Mouse (Mus musculus) yolk sac, embryonic 10.5 days (tissue): ENCODE data around the gene Foxp1.

ENCODE experiments used
- DNase-seq: peaks from one replicate; pipeline ENCODE4 v3.0.0-alpha.2; 2017; ENCODE audit warnings: low spot score

The Foxp1 gene

GRCm38 (mm10) chr6:99020570-99021444 is 501.7 kb downstream of the Foxp1 start:
- no peak for DNase-seq

GRCm38 (mm10) chr6:99019716-99020115 is 502.8 kb downstream of the Foxp1 start:
- DNase-seq, result no peak

GRCm38 (mm10) chr6:99019266-99019665 is 503.3 kb downstream of the Foxp1 start:
- no peak for DNase-seq

GRCm38 (mm10) chr6:99013866-99014502 is 508.5 kb downstream of the Foxp1 start:
- no peak for DNase-seq

GRCm38 (mm10) chr6:99013119-99013865 is 509.2 kb downstream of the Foxp1 start:
- DNase-seq, result no peak

- no peak for DNase-seq
These were observed 510.5 kb downstream of the Foxp1 start for GRCm38 (mm10) chr6:99011895-99012584.

- DNase-seq, result no peak
These were observed 512.8 kb downstream of the Foxp1 start for GRCm38 (mm10) chr6:99009771-99010170.

GRCm38 (mm10) chr6:99008565-99008964 is 514.0 kb downstream of the Foxp1 start:
- no peak for DNase-seq

GRCm38 (mm10) chr6:99007542-99007941 is 515.0 kb downstream of the Foxp1 start:
- no peak for DNase-seq

- DNase-seq, result no peak
These were observed 518.1 kb downstream of the Foxp1 start for GRCm38 (mm10) chr6:99004255-99004997.

GRCm38 (mm10) chr6:99003108-99003709 is 519.3 kb downstream of the Foxp1 start:
- no peak for DNase-seq

GRCm38 (mm10) chr6:99001637-99002036 is 520.9 kb downstream of the Foxp1 start:
- no peak for DNase-seq

- no peak for DNase-seq
These were observed 523.3 kb downstream of the Foxp1 start for GRCm38 (mm10) chr6:98998971-98999932.

- no peak for DNase-seq
These were observed 524.8 kb downstream of the Foxp1 start for GRCm38 (mm10) chr6:98997742-98998141.

GRCm38 (mm10) chr6:98996822-98997221 is 525.7 kb downstream of the Foxp1 start:
- DNase-seq, result no peak

- DNase-seq, result no peak
These were observed 526.2 kb downstream of the Foxp1 start for GRCm38 (mm10) chr6:98996346-98996745.

- no peak for DNase-seq
These were observed 526.8 kb downstream of the Foxp1 start for GRCm38 (mm10) chr6:98995681-98996080.

GRCm38 (mm10) chr6:98994902-98995301 is 527.6 kb downstream of the Foxp1 start:
- DNase-seq, result no peak

GRCm38 (mm10) chr6:98994104-98994787 is 528.3 kb downstream of the Foxp1 start:
- no peak for DNase-seq
